8 mouse cellular contexts compared by ENCODE assay signal in genomic region chr14:55578668-55579269, GRCm38 (mm10). TPM values are rescaled to one million over a fixed set of nuclear protein-coding genes. Genes with fewer than 3 reads are reported as not detected.
DNase-seq lines count a peak whose midpoint lies in the region; ATAC-seq lines count a peak whose summit lies in the region.

No protein-coding gene starts in this region.

- H3K79me2 ChIP-seq in macrophage (ENCODE audit: inconsistent target) = peaks cover 22% of the 10 kb centered on the region

- H3K4me2 ChIP-seq in embryonic facial prominence, embryonic 13.5 days = peak overlapping the region; percentile 73

- peak overlapping the region; percentile 95 for H3K9ac ChIP-seq in embryonic facial prominence, embryonic 13.5 days

- no peaks in the 10 kb centered on the region for H3K27me3 ChIP-seq in embryonic facial prominence, embryonic 13.5 days

- H3K27ac ChIP-seq in embryonic facial prominence, embryonic 13.5 days = peak overlapping the region; percentile 78
- H3K27ac ChIP-seq in macrophage = peak overlapping the region; percentile 85

- H3K9me3 ChIP-seq in embryonic facial prominence, embryonic 13.5 days = no peaks in the 10 kb centered on the region

- peak overlapping the region; percentile 82 for H3K4me3 ChIP-seq in embryonic facial prominence, embryonic 13.5 days
- peak overlapping the region; percentile 95 for H3K4me3 ChIP-seq in macrophage (ENCODE audit: inconsistent target)

- peaks cover 14% of the 10 kb centered on the region for H3K4me1 ChIP-seq in embryonic facial prominence, embryonic 13.5 days

- 27% methylated on average over 6 of the region's 6 CpGs for WGBS in embryonic facial prominence, embryonic 13.5 days
- 0% methylated on average over 5 of the region's 6 CpGs for WGBS in macrophage (ENCODE audit: missing documents)

- H3K36me3 ChIP-seq in embryonic facial prominence, embryonic 13.5 days = peaks cover 26% of the 10 kb centered on the region
- H3K36me3 ChIP-seq in macrophage (ENCODE audit: inconsistent target) = peaks cover 25% of the 10 kb centered on the region

- DNase-seq in CD4-positive, CD25-positive, alpha-beta regulatory T cell, adult 2 months (ENCODE audit: low read depth, low spot score) = peak; percentile 72
- peak; percentile 66 for DNase-seq in MN1 (ENCODE audit: low spot score)
- peak; percentile 61 to 69 for DNase-seq in heart, postnatal 14 days
- peak; percentile 86 to 90 for DNase-seq in kidney, postnatal 25 days
- DNase-seq in spleen, postnatal 36 days (ENCODE audit: low spot score in 2 of 2) = peak; percentile 70 to 71
- no peak for DNase-seq in embryo, embryonic 9.5 days (ENCODE audit: extremely low spot score)

- intact Hi-C loops in heart, postnatal 14 days (cut with DNase I) = no loop called here

- ATAC-seq in embryonic facial prominence, embryonic 13.5 days (ENCODE audit: insufficient number of reproducible peaks, insufficient read depth, low FRiP score, low TSS enrichment, low read depth) = peak; percentile 34

RNA-seq across cellular contexts. Expression of gene Psme1, which starts 0.8 kb away (rescaled TPM):
- polyA plus RNA-seq in embryonic facial prominence, embryonic 13.5 days (2015; fragmentation: Nextera tagmentation; extraction: Ambion mirVana) = 141 and 152 TPM in 2 replicates
- 100 to 1,000 TPM; 218 to 238 TPM for total RNA-seq in heart, postnatal 14 days (2021)
- total RNA-seq in macrophage (2018; cell fraction: chromatin; rRNA removed) = 100 to 1,000 TPM in 21 of 26 experiments, 10 to 100 TPM in 5; 51.0 to 542 (median 200) TPM
- total RNA-seq in macrophage (2018; cell fraction: cytosol; rRNA removed) = 100 to 1,000 TPM; 187 to 602 (median 367) TPM
- total RNA-seq in macrophage (2018; cell fraction: nucleus; rRNA removed) = 100 to 1,000 TPM in 23 of 26 experiments, 10 to 100 TPM in 3; 83.9 to 509 (median 252) TPM
- 213 to 335 TPM (median 292 TPM) in 3 replicates for polyA plus RNA-seq in macrophage (2018)

RNA-seq across cellular contexts. Expression of gene Fitm1, which starts 3.4 kb away (rescaled TPM):
- 4.1 and 5.3 TPM in 2 replicates for polyA plus RNA-seq in embryonic facial prominence, embryonic 13.5 days (2015; fragmentation: Nextera tagmentation; extraction: Ambion mirVana)
- 100 to 1,000 TPM; 204 to 226 TPM for total RNA-seq in heart, postnatal 14 days (2021)
- total RNA-seq in macrophage (2018; cell fraction: chromatin; rRNA removed) = not detected
- not detected for total RNA-seq in macrophage (2018; cell fraction: cytosol; rRNA removed)
- total RNA-seq in macrophage (2018; cell fraction: nucleus; rRNA removed) = not detected
- not detected in 3 replicates for polyA plus RNA-seq in macrophage (2018)

RNA-seq across cellular contexts. Expression of gene Emc9, which starts 6.3 kb away (rescaled TPM):
- polyA plus RNA-seq in embryonic facial prominence, embryonic 13.5 days (2015; fragmentation: Nextera tagmentation; extraction: Ambion mirVana) = 4.7 and 4.8 TPM in 2 replicates
- 10 to 100 TPM; 39.9 to 45.0 TPM for total RNA-seq in heart, postnatal 14 days (2021)
- 10 to 100 TPM in 18 of 26 experiments, 1 to 10 TPM in 8; 7.2 to 51.2 (median 15.6) TPM for total RNA-seq in macrophage (2018; cell fraction: chromatin; rRNA removed)
- total RNA-seq in macrophage (2018; cell fraction: cytosol; rRNA removed) = 10 to 100 TPM; 11.2 to 26.1 (median 17.0) TPM
- 10 to 100 TPM in 20 of 26 experiments, 1 to 10 TPM in 6; 7.9 to 36.5 (median 15.7) TPM for total RNA-seq in macrophage (2018; cell fraction: nucleus; rRNA removed)
- polyA plus RNA-seq in macrophage (2018) = 11.9 to 22.1 TPM (median 17.9 TPM) in 3 replicates

RNA-seq across cellular contexts. Expression of gene Psme2, which starts 12.1 kb away (rescaled TPM):
- 233 and 267 TPM in 2 replicates for polyA plus RNA-seq in embryonic facial prominence, embryonic 13.5 days (2015; fragmentation: Nextera tagmentation; extraction: Ambion mirVana)
- total RNA-seq in heart, postnatal 14 days (2021) = 100 to 1,000 TPM in 1 of 2 experiments, 10 to 100 TPM in 1; 90.7 to 132 TPM
- 1,000 to 10,000 TPM in 5 of 26 experiments, 100 to 1,000 TPM in 21; 180 to 1,564 (median 563) TPM for total RNA-seq in macrophage (2018; cell fraction: chromatin; rRNA removed)
- 100 to 1,000 TPM; 247 to 986 (median 578) TPM for total RNA-seq in macrophage (2018; cell fraction: cytosol; rRNA removed)
- total RNA-seq in macrophage (2018; cell fraction: nucleus; rRNA removed) = 1,000 to 10,000 TPM in 1 of 26 experiments, 100 to 1,000 TPM in 25; 124 to 1,032 (median 499) TPM
- 172 to 350 TPM (median 300 TPM) in 3 replicates for polyA plus RNA-seq in macrophage (2018)

RNA-seq across cellular contexts. Expression of gene Rnf31, which starts 12.7 kb away (rescaled TPM):
- 17.6 and 21.7 TPM in 2 replicates for polyA plus RNA-seq in embryonic facial prominence, embryonic 13.5 days (2015; fragmentation: Nextera tagmentation; extraction: Ambion mirVana)
- total RNA-seq in heart, postnatal 14 days (2021) = 10 to 100 TPM; 21.8 to 26.1 TPM
- total RNA-seq in macrophage (2018; cell fraction: chromatin; rRNA removed) = 100 to 1,000 TPM in 21 of 26 experiments, 10 to 100 TPM in 5; 69.3 to 546 (median 161) TPM
- total RNA-seq in macrophage (2018; cell fraction: cytosol; rRNA removed) = 10 to 100 TPM; 18.5 to 69.7 (median 41.8) TPM
- total RNA-seq in macrophage (2018; cell fraction: nucleus; rRNA removed) = 100 to 1,000 TPM in 12 of 26 experiments, 10 to 100 TPM in 14; 48.4 to 452 (median 92.2) TPM
- 16.3 to 31.6 TPM (median 19.7 TPM) in 3 replicates for polyA plus RNA-seq in macrophage (2018)
